Comparison of ENCODE assay signal across 16 mouse cellular contexts in the genomic region with DNA sequence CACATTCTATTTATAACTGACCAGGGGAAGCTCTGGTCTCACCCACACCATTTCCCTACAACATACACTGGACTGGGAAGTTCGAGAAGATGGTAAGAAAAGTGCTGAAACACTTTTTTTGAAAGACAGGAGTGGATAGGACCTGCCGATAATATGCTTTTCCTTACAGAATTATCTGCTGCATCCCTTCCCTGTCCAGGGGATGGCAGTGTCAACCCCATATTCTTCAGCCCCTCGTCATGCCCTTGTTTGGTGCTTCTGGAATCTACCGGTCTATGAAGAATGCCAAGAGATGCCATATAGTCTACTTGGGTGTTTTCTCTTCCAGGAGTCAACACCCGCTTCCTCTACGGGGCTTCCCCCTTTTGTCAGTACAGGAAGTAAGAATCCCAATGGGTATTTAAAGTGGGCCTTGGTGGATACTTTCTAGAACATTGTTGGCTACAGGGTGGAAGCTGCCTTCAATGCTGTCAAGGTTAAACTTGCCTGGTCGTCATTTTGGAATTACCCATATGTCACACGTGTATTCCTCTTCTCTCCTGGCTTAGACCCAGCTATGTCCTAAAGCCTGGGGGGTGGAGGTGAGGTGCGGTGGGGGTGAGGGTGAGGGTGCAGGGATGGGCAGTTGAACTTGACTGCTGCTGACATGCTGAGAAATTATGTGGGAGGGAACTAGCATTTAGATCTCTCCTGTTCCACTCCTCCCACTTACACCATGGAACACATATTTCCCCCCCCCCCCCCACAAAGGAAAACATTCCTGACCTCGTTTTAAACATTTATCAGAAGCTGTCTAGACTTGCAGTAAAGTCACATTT. TPM values are rescaled to one million over a fixed set of nuclear protein-coding genes. Genes with fewer than 3 reads are reported as not detected.
A peak's percentile ranks its signal among the peaks of the same experiment; 100 is the strongest.
DNase-seq lines count a peak whose midpoint lies in the region; ATAC-seq and TF ChIP-seq lines count a peak whose summit lies in the region.
"Had no signal": no experiment of that assay in that cellular context is flagged by ENCODE, and none has a peak within 500 bp of the region (broad histone marks: within the 10 kb centered on the region; RNA-seq: fewer than 3 reads in every experiment).

No protein-coding gene starts in this region.

- H3K9me3 ChIP-seq in kidney, embryonic 16.5 days (ENCODE audit: low read length), result no peaks in the 10 kb centered on the region
- H3K9me3 ChIP-seq in forebrain, embryonic 16.5 days (ENCODE audit: control insufficient read depth, low read length), result no peaks in the 10 kb centered on the region
- H3K9me3 ChIP-seq: embryonic facial prominence, embryonic 12.5 days; forebrain, embryonic 12.5 days; lung, embryonic 15.5 days had no signal

- TF ChIP-seq POLR2A in testis, adult 2 months (IDR thresholded peaks at IDR 0.05; ENCODE audit: control insufficient read depth, low read depth, low read length), result no peak

- no peak overlapping the region for H3K9ac ChIP-seq in kidney, embryonic 16.5 days (replicated peaks; ENCODE audit: low read length)
- no peak overlapping the region for H3K9ac ChIP-seq in forebrain, embryonic 16.5 days (replicated peaks; ENCODE audit: low read depth, low read length)
- H3K9ac ChIP-seq: embryonic facial prominence, embryonic 12.5 days; forebrain, embryonic 12.5 days; lung, embryonic 15.5 days had no signal

- H3K27me3 ChIP-seq in kidney, embryonic 16.5 days (ENCODE audit: insufficient read depth, low read length), result no peaks in the 10 kb centered on the region
- no peaks in the 10 kb centered on the region for H3K27me3 ChIP-seq in testis, adult 2 months (ENCODE audit: control insufficient read depth, insufficient read depth, low read length)
- no peaks in the 10 kb centered on the region for H3K27me3 ChIP-seq in forebrain, embryonic 16.5 days (replicated peaks; ENCODE audit: control insufficient read depth, insufficient read depth, low read length)
- H3K27me3 ChIP-seq: embryonic facial prominence, embryonic 12.5 days; forebrain, embryonic 12.5 days; lung, embryonic 15.5 days had no signal

- H3K4me1 ChIP-seq in kidney, embryonic 16.5 days (ENCODE audit: insufficient read depth, low read length), result peaks cover 72% of the 10 kb centered on the region
- H3K4me1 ChIP-seq in testis, adult 2 months (ENCODE audit: control insufficient read depth, insufficient read depth, low read length), result peaks cover 12% of the 10 kb centered on the region
- no peaks in the 10 kb centered on the region for H3K4me1 ChIP-seq in forebrain, embryonic 16.5 days (replicated peaks; ENCODE audit: control insufficient read depth, insufficient read depth, low read length)
- H3K4me1 ChIP-seq: embryonic facial prominence, embryonic 12.5 days; forebrain, embryonic 12.5 days had no signal

- no peak overlapping the region for H3K4me3 ChIP-seq in kidney, embryonic 16.5 days (ENCODE audit: low read length)
- peak overlapping the region; percentile 58 for H3K4me3 ChIP-seq in testis, adult 2 months (ENCODE audit: control insufficient read depth, low read depth, low read length)
- H3K4me3 ChIP-seq in forebrain, embryonic 16.5 days (replicated peaks; ENCODE audit: low read length), result no peak overlapping the region
- H3K4me3 ChIP-seq: embryonic facial prominence, embryonic 12.5 days; forebrain, embryonic 12.5 days; lung, embryonic 15.5 days had no signal

- H3K36me3 ChIP-seq in kidney, embryonic 16.5 days (ENCODE audit: insufficient read depth, low read length), result no peaks in the 10 kb centered on the region
- no peaks in the 10 kb centered on the region for H3K36me3 ChIP-seq in testis, adult 2 months (ENCODE audit: control insufficient read depth, insufficient read depth, low read length)
- H3K36me3 ChIP-seq in forebrain, embryonic 16.5 days (ENCODE audit: control insufficient read depth, insufficient read depth), result no peaks in the 10 kb centered on the region
- H3K36me3 ChIP-seq: embryonic facial prominence, embryonic 12.5 days; forebrain, embryonic 12.5 days; lung, embryonic 15.5 days had no signal

- no peak for TF ChIP-seq CTCF in testis, adult 2 months (IDR thresholded peaks at IDR 0.05; ENCODE audit: control insufficient read depth, insufficient read depth, insufficient replicate concordance, low read depth, low read length)

- ATAC-seq in kidney, embryonic 16.5 days (ENCODE audit: low FRiP score, low TSS enrichment), result 0 out of 2 replicates have a peak, but pooled peaks have one; percentile 17
- no peak for ATAC-seq in forebrain, embryonic 16.5 days
- ATAC-seq: hindbrain, embryonic 16.5 days had no signal

- H3K27ac ChIP-seq in kidney, embryonic 16.5 days (ENCODE audit: low read length), result peak overlapping the region; percentile 96
- no peak overlapping the region for H3K27ac ChIP-seq in testis, adult 2 months (ENCODE audit: control insufficient read depth, insufficient read depth, low read depth, low read length)
- H3K27ac ChIP-seq in forebrain, embryonic 16.5 days (ENCODE audit: low read length), result no peak overlapping the region
- H3K27ac ChIP-seq: embryonic facial prominence, embryonic 12.5 days; forebrain, embryonic 12.5 days; lung, embryonic 15.5 days had no signal

- no peak overlapping the region for H3K4me2 ChIP-seq in kidney, embryonic 16.5 days (replicated peaks; ENCODE audit: low read depth, low read length)
- H3K4me2 ChIP-seq in forebrain, embryonic 16.5 days (ENCODE audit: low read length), result no peak overlapping the region
- H3K4me2 ChIP-seq: embryonic facial prominence, embryonic 12.5 days; forebrain, embryonic 12.5 days; lung, embryonic 15.5 days had no signal

- DNase-seq in kidney, adult 8-10 months, result no peak
- no peak for DNase-seq in testis, postnatal 14 days (ENCODE audit: low spot score)
- DNase-seq in kidney, postnatal 14 days, result peak; percentile 29
- no peak for DNase-seq in left cerebral cortex, adult 8-10 months (ENCODE audit: low spot score in 2 of 2)
- DNase-seq: adrenal gland, postnatal 10 days; cerebellum, postnatal 25 days; heart, postnatal 10 days; layer of hippocampus, adult 9-11 months; right cerebral cortex, postnatal 25 days had no signal

- WGBS in kidney, embryonic 16.5 days, result 55% methylated on average over 10 of the region's 10 CpGs
- 78% methylated on average over 10 of the region's 10 CpGs for WGBS in forebrain, embryonic 16.5 days

RNA-seq across cellular contexts. Expression of a gene that starts 21.0 kb away (rescaled TPM):
- 455 and 475 TPM in 2 replicates for polyA plus RNA-seq in kidney, embryonic 16.5 days (2015; fragmentation: Nextera tagmentation; extraction: Ambion mirVana)
- polyA plus RNA-seq in testis, adult 2 months (2012; rRNA removed), result 94.8 and 143 TPM in 2 replicates
- 10 to 100 TPM; 29.9 to 40.8 (median 32.6) TPM for total RNA-seq in left cerebral cortex, adult 8-10 months (2022)
- 55.8 and 58.1 TPM in 2 replicates for polyA plus RNA-seq in forebrain, embryonic 16.5 days (2015; fragmentation: Nextera tagmentation; extraction: Ambion mirVana)
